Mouse (Mus musculus): ENCODE results near the gene Egr4. TPM values are rescaled to one million over a fixed set of nuclear protein-coding genes. Genes with fewer than 3 reads are reported as not detected.

Gene Egr4
- polyA plus RNA-seq, 1 experiment from 2014 or later, result not detected

DNA sequence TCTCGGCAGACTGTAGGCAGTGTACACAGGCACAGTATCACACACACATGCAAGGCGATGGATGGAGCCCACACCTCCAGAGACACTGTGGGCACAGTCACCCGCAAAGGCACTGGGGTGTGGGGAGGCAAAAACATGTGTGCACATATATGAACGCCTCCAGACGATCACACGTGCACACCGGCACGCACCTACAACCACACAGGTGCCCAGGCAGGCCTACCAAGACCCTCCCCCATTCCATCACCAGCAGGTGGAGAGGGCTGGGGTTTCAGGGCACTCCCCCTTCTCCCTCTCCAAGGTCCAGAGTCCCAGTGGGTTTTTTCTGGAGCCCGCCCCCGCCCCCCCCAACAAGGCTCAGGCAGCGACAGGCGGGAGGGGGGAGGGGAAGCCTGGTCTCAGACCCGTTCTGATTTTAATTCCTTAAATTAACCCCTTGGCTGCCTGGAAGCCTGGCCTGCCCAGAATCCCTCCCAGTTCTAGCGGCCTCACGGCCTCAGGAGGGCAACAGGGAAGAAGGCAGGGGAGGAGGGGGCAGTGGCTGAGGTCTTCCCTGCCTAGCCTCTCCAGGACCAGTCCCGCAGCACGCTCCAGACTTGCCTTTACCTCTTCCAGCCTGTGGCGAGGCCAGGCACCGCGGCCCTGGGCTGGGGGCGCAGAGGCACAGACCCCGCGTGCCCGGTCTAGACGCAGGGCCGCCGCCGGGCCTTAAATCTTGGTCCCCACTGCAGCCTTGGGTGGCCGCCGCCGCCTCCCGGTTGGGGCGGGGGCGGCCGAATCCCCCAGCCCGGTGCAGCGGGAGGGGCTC is 11.1 kb downstream of the Egr4 start:
- DNase-seq (ENCODE audit: low spot score), result peak; percentile 72
- WGBS, result under 1% methylated on average over 32 of the region's 37 CpGs
- H3K36me3 ChIP-seq (ENCODE audit: control insufficient read depth, insufficient read depth, low read length), result no peaks in the 10 kb centered on the region
- H3K27me3 ChIP-seq (ENCODE audit: control insufficient read depth, insufficient read depth, low read length), result no peaks in the 10 kb centered on the region
- H3K9ac ChIP-seq (ENCODE audit: low read depth, low read length), result peak overlapping the region; percentile 84
- H3K4me3 ChIP-seq (ENCODE audit: low read depth, low read length), result peak overlapping the region; percentile 76
- peak; percentile 86 for ATAC-seq (ENCODE audit: low FRiP score)
- H3K27ac ChIP-seq (ENCODE audit: low read depth, low read length), result peak overlapping the region; percentile 65
- peaks cover 7% of the 10 kb centered on the region for H3K4me1 ChIP-seq (replicated peaks; ENCODE audit: control insufficient read depth, insufficient read depth, low read length)
- no peaks in the 10 kb centered on the region for H3K9me3 ChIP-seq (ENCODE audit: control insufficient read depth, low read length)
- H3K4me2 ChIP-seq (replicated peaks; ENCODE audit: low read depth, low read length), result peak overlapping the region; percentile 90

DNA sequence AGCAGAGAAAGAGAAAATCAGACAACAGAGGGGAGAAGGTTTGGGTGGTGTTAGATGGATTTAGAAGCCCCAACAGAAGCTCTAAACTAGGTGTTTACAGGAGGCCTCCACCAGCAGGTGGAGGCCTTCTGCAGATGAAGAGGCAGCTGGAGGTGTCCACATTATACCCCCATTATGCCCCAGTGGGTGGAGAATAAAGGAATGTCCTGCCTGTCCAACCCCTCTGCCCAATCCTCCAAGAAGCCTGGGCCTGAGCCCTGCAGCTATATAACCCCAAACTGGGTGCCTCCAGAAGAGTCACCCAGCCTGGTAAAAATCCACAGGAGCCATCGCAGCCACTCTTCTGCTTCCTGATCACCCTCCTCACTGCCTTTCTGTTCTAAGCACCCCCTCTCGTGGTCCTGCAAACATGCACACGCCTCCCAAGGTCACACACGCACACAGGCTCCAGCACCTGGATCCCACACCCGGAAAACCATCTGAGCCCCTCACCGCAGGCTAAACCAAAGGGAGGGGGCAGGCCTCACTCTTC is 11.8 kb downstream of the Egr4 start:
- no peaks in the 10 kb centered on the region for H3K27me3 ChIP-seq (ENCODE audit: control insufficient read depth, insufficient read depth, low read length)
- no peak for ATAC-seq (ENCODE audit: low FRiP score)
- DNase-seq (ENCODE audit: low spot score), result peak; percentile 30
- 10% methylated on average over 6 of the region's 6 CpGs for WGBS
- peak overlapping the region; percentile 90 for H3K4me2 ChIP-seq (replicated peaks; ENCODE audit: low read depth, low read length)
- H3K9ac ChIP-seq (ENCODE audit: low read depth, low read length), result peak overlapping the region; percentile 84; the same call in 1 of the 2 replicates
- no peaks in the 10 kb centered on the region for H3K36me3 ChIP-seq (ENCODE audit: control insufficient read depth, insufficient read depth, low read length)
- H3K9me3 ChIP-seq (ENCODE audit: control insufficient read depth, low read length), result no peaks in the 10 kb centered on the region
- no peak overlapping the region for H3K27ac ChIP-seq (ENCODE audit: low read depth, low read length)
- H3K4me3 ChIP-seq (ENCODE audit: low read depth, low read length), result peak overlapping the region; percentile 76
- H3K4me1 ChIP-seq (replicated peaks; ENCODE audit: control insufficient read depth, insufficient read depth, low read length), result peaks cover 7% of the 10 kb centered on the region

DNA sequence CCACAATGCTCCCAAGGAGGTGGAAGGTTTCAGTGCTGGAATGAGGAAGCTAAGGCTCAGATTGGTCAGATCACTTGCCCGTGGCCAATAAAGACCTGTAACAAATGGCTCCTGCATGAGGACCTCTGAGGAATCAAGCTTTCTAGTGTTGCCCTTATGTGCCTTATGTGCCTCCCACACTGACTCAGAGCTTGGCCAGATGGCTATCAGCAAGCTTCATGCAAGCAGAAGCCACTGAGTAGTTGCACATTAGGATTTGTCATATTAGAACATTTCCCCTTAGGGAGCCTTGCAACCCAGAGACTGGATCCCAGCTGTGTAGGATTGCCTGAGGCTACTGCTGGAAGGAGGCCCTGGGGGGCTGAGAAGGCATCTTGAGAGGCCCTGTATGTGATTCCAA is 13.0 kb downstream of the Egr4 start:
- 83% methylated on average over 1 of the region's 1 CpGs for WGBS
- H3K4me2 ChIP-seq (replicated peaks; ENCODE audit: low read depth, low read length), result no peak overlapping the region
- H3K9me3 ChIP-seq (ENCODE audit: control insufficient read depth, low read length), result no peaks in the 10 kb centered on the region
- H3K27ac ChIP-seq (ENCODE audit: low read depth, low read length), result no peak overlapping the region
- ATAC-seq (ENCODE audit: low FRiP score) (no peak), DNase-seq (ENCODE audit: low spot score) (no peak)
- no peak overlapping the region for H3K9ac ChIP-seq (ENCODE audit: low read depth, low read length)
- peaks cover 7% of the 10 kb centered on the region for H3K4me1 ChIP-seq (replicated peaks; ENCODE audit: control insufficient read depth, insufficient read depth, low read length)
- H3K36me3 ChIP-seq (ENCODE audit: control insufficient read depth, insufficient read depth, low read length), result no peaks in the 10 kb centered on the region
- H3K4me3 ChIP-seq (ENCODE audit: low read depth, low read length), result no peak overlapping the region
- H3K27me3 ChIP-seq (ENCODE audit: control insufficient read depth, insufficient read depth, low read length), result no peaks in the 10 kb centered on the region

DNA sequence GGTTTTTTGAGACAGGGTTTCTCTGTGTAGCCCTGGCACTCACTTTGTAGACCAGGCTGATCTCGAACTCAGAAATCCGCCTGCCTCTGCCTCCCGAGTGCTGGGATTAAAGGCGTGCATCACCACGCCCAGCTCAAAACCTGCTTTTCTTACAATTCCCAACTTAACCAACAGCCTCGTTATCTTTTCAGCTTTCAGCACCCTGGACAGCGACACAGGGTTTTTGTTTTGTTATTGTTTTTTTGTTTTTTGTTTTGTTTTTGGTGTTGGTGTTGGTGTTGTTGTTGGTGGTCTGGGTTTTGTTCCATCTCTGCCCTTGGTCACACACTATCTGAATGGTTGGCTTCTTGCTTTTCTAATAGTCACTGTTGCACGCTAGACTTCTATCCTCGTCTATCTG is 15.2 kb downstream of the Egr4 start:
- no peaks in the 10 kb centered on the region for H3K36me3 ChIP-seq (ENCODE audit: control insufficient read depth, insufficient read depth, low read length)
- peaks cover 6% of the 10 kb centered on the region for H3K4me1 ChIP-seq (replicated peaks; ENCODE audit: control insufficient read depth, insufficient read depth, low read length)
- no peaks in the 10 kb centered on the region for H3K9me3 ChIP-seq (ENCODE audit: control insufficient read depth, low read length)
- no peak overlapping the region for H3K4me2 ChIP-seq (replicated peaks; ENCODE audit: low read depth, low read length)
- H3K4me3 ChIP-seq (ENCODE audit: low read depth, low read length), result no peak overlapping the region
- ATAC-seq (ENCODE audit: low FRiP score) (no peak), DNase-seq (ENCODE audit: low spot score) (peak; percentile 36)
- H3K27me3 ChIP-seq (ENCODE audit: control insufficient read depth, insufficient read depth, low read length), result no peaks in the 10 kb centered on the region
- 70% methylated on average over 9 of the region's 9 CpGs for WGBS
- no peak overlapping the region for H3K9ac ChIP-seq (ENCODE audit: low read depth, low read length)
- no peak overlapping the region for H3K27ac ChIP-seq (ENCODE audit: low read depth, low read length)

DNA sequence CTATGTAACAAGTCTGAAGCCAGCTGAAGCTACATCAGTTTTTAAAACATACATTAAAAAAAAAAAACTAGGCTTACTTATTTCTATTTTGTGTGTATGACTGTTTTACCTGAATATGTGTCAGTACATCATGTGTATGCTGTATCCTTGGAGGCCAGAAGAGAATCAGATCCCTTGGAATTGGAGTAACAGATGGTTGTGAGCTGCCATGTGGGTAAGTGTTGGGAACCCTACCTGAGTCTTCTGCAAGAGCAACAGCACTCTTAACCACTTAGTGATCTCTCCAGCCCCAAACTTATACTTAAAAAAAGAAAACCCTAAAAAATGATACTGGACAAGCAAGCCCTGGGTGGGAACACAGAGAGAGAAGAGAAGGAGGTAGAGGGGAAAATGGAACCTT is 16.4 kb downstream of the Egr4 start:
- Histone ChIP-seq H3K9me3 (ENCODE audit: control insufficient read depth, low read length) (no peaks in the 10 kb centered on the region), H3K4me1 (replicated peaks; ENCODE audit: control insufficient read depth, insufficient read depth, low read length) (peaks cover 3% of the 10 kb centered on the region; the same call in 1 of the 2 replicates), H3K27me3 (ENCODE audit: control insufficient read depth, insufficient read depth, low read length) (no peaks in the 10 kb centered on the region), H3K4me3 (ENCODE audit: low read depth, low read length) (no peak overlapping the region), H3K27ac (ENCODE audit: low read depth, low read length) (no peak overlapping the region), H3K9ac (ENCODE audit: low read depth, low read length) (no peak overlapping the region), H3K36me3 (ENCODE audit: control insufficient read depth, insufficient read depth, low read length) (no peaks in the 10 kb centered on the region), H3K4me2 (replicated peaks; ENCODE audit: low read depth, low read length) (no peak overlapping the region)
- ATAC-seq (ENCODE audit: low FRiP score) (no peak), DNase-seq (ENCODE audit: low spot score) (no peak)

DNA sequence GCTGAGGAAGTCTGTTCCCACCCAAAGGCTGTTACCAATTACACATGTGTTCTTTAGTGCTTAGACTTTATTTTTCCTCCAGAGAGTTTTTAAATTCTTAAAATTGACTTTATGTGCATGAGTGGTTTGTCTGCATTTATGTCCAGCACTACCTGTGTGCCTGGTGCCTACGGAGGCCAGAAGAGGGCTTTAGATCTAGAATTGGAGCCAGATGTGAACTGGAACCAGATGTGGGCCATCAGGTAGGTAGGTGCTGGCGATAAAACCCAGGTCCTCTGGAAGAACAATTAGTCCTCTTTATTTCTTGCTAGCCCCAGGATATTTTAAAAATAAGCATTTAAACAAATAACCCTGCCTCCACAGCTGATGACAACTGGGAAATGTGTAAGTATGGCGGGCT is 21.8 kb downstream of the Egr4 start:
- no peak for DNase-seq (ENCODE audit: low spot score)
- no peak overlapping the region for H3K9ac ChIP-seq (ENCODE audit: low read depth, low read length)
- no peaks in the 10 kb centered on the region for H3K9me3 ChIP-seq (ENCODE audit: control insufficient read depth, low read length)
- no peak overlapping the region for H3K27ac ChIP-seq (ENCODE audit: low read depth, low read length)
- H3K4me1 ChIP-seq (replicated peaks; ENCODE audit: control insufficient read depth, insufficient read depth, low read length), result peaks cover 3% of the 10 kb centered on the region; the same call in 1 of the 2 replicates
- no peaks in the 10 kb centered on the region for H3K36me3 ChIP-seq (ENCODE audit: control insufficient read depth, insufficient read depth, low read length)
- H3K4me2 ChIP-seq (replicated peaks; ENCODE audit: low read depth, low read length), result no peak overlapping the region
- no peak for ATAC-seq (ENCODE audit: low FRiP score)
- WGBS, result 91% methylated on average over 3 of the region's 3 CpGs
- H3K4me3 ChIP-seq (ENCODE audit: low read depth, low read length), result no peak overlapping the region
- H3K27me3 ChIP-seq (ENCODE audit: control insufficient read depth, insufficient read depth, low read length), result no peaks in the 10 kb centered on the region

DNA sequence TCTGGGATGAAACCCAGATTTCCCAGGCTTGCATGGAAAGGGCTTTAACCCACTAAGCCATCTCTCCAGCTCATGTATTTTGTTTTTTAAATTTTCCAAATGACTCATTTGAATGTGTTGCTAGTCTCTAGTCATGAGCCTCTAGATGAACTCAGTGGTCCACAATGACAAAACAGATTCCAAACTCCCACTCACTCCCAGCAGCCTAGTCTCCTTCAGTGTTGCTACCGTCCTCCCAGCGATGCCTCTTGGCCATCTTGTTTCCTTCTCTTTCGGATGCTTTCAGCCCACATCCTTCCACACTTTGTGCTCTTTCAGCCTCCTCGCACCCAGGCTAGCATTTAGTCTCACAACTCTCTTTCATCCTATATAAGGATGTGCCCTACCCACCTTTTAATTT is 23.1 kb downstream of the Egr4 start:
- no peak overlapping the region for H3K27ac ChIP-seq (ENCODE audit: low read depth, low read length)
- DNase-seq (ENCODE audit: low spot score) (no peak), ATAC-seq (ENCODE audit: low FRiP score) (no peak)
- H3K4me2 ChIP-seq (replicated peaks; ENCODE audit: low read depth, low read length), result no peak overlapping the region
- H3K4me3 ChIP-seq (ENCODE audit: low read depth, low read length), result no peak overlapping the region
- H3K9me3 ChIP-seq (ENCODE audit: control insufficient read depth, low read length), result no peaks in the 10 kb centered on the region
- peaks cover 3% of the 10 kb centered on the region; the same call in 1 of the 2 replicates for H3K4me1 ChIP-seq (replicated peaks; ENCODE audit: control insufficient read depth, insufficient read depth, low read length)
- no peak overlapping the region for H3K9ac ChIP-seq (ENCODE audit: low read depth, low read length)
- 80% methylated on average over 4 of the region's 4 CpGs for WGBS
- no peaks in the 10 kb centered on the region for H3K36me3 ChIP-seq (ENCODE audit: control insufficient read depth, insufficient read depth, low read length)
- peaks cover 12% of the 10 kb centered on the region for H3K27me3 ChIP-seq (ENCODE audit: control insufficient read depth, insufficient read depth, low read length)

DNA sequence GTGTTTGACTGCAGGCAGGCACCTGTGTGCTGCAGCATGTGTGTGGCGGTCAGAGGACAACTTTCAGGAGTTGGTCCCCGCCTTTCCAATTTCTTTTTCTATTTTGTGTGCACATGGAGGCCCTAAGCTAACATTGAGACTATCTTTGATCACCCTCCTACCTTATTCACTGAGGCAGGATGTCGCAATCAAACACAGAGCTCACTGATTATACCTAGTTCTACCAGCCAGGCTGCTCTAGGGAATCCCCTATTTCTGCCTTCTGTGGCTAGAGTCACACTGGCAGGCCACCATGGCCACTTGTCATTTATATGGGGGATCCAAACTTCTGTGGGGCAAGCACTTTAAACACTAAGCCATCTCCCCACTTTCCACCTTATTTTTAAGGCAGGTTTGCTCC is 23.7 kb downstream of the Egr4 start:
- Histone ChIP-seq H3K4me3 (ENCODE audit: low read depth, low read length) (no peak overlapping the region), H3K36me3 (ENCODE audit: control insufficient read depth, insufficient read depth, low read length) (no peaks in the 10 kb centered on the region)
- no peak for ATAC-seq (ENCODE audit: low FRiP score)

DNA sequence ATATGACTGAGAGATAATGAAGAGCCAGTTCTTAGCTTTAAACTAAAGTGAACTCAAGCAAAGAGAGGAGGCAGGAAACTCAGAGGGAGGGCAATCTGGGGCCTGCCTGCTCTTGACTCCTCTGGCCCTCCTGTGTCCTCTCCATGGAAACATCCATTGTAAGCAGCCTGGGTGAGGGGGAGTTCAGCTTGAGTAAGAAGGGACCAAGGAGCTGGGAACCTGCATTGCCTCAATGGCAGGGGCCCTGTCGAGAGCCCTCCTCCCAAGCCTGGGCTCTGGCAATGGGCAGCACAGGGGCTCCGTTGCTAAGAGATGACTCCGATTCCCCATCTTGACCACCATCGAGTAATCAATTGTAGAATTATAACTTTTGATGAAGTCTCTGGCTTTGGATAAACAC is 24.9 kb downstream of the Egr4 start:
- H3K4me1 ChIP-seq (replicated peaks; ENCODE audit: control insufficient read depth, insufficient read depth, low read length), result peaks cover 9% of the 10 kb centered on the region; the same call in 1 of the 2 replicates
- no peaks in the 10 kb centered on the region for H3K36me3 ChIP-seq (ENCODE audit: control insufficient read depth, insufficient read depth, low read length)
- no peak overlapping the region for H3K4me3 ChIP-seq (ENCODE audit: low read depth, low read length)
- DNase-seq (ENCODE audit: low spot score) (peak; percentile 6), ATAC-seq (ENCODE audit: low FRiP score) (no peak)
- no peaks in the 10 kb centered on the region for H3K9me3 ChIP-seq (ENCODE audit: control insufficient read depth, low read length)
- no peak overlapping the region for H3K9ac ChIP-seq (ENCODE audit: low read depth, low read length)
- H3K27ac ChIP-seq (ENCODE audit: low read depth, low read length), result no peak overlapping the region
- H3K4me2 ChIP-seq (replicated peaks; ENCODE audit: low read depth, low read length), result no peak overlapping the region
- peaks cover 30% of the 10 kb centered on the region for H3K27me3 ChIP-seq (ENCODE audit: control insufficient read depth, insufficient read depth, low read length)
- WGBS, result 35% methylated on average over 4 of the region's 4 CpGs

More for the DNA sequence above, 23.7 kb downstream of the Egr4 start:
- Histone ChIP-seq H3K9me3 (ENCODE audit: control insufficient read depth, low read length) (no peaks in the 10 kb centered on the region), H3K4me1 (replicated peaks; ENCODE audit: control insufficient read depth, insufficient read depth, low read length) (peaks cover 3% of the 10 kb centered on the region; the same call in 1 of the 2 replicates), H3K27me3 (ENCODE audit: control insufficient read depth, insufficient read depth, low read length) (peaks cover 18% of the 10 kb centered on the region), H3K27ac (ENCODE audit: low read depth, low read length) (no peak overlapping the region), H3K9ac (ENCODE audit: low read depth, low read length) (no peak overlapping the region), H3K4me2 (replicated peaks; ENCODE audit: low read depth, low read length) (no peak overlapping the region)
- no peak for DNase-seq (ENCODE audit: low spot score)
- WGBS, result 84% methylated on average over 3 of the region's 3 CpGs
